Mouse (Mus musculus): ENCODE measurements around the gene Stc2.

- TF ChIP-seq CTCF (IDR thresholded peaks at IDR 0.05; ENCODE audit: borderline replicate concordance, control insufficient read depth, extremely low read depth, insufficient read depth, low read length, poor library complexity) (no peak), POLR2A (IDR thresholded peaks at IDR 0.05; ENCODE audit: control insufficient read depth, extremely low read depth, insufficient read depth, low read length, poor library complexity) (no peak)
Measured at GRCm38 (mm10) chr11:31373438-31373837, 3.6 kb upstream of the Stc2 start.

Data from thymus, adult 2 months (tissue).